Mouse (Mus musculus): Measurements from ENCODE around the gene Polh.

Polh gene

GRCm38 (mm10) chr17:46127814-46128493 lies 74.5 kb downstream of the Polh start:
- no peak for DNase-seq

GRCm38 (mm10) chr17:46126608-46127007 lies 75.8 kb downstream of the Polh start:
- DNase-seq: peak; percentile 87

GRCm38 (mm10) chr17:46123953-46124700 lies 78.3 kb downstream of the Polh start:
- no peak for DNase-seq

- DNase-seq: no peak
Measured at GRCm38 (mm10) chr17:46123285-46123684, 79.2 kb downstream of the Polh start.

GRCm38 (mm10) chr17:46122791-46123190 lies 79.7 kb downstream of the Polh start:
- no peak for DNase-seq
